Mouse (Mus musculus): Measurements from ENCODE around the gene Zswim4. TPM values are rescaled to one million over a fixed set of nuclear protein-coding genes. Genes with fewer than 3 reads are reported as not detected.

Zswim4 gene
- total and polyA plus RNA-seq, 2 experiments from 2014 or later = 15.5 to 47.7 TPM

- Histone ChIP-seq H3K36me3 (ENCODE audit: insufficient read depth) (peaks cover 23% of the 10 kb centered on the region), H3K4me3 (ENCODE audit: low read depth, low read length) (no peak overlapping the region), H3K4me1 (ENCODE audit: insufficient read depth) (no peaks in the 10 kb centered on the region), H3K27me3 (ENCODE audit: insufficient read depth, low read length) (no peaks in the 10 kb centered on the region), H3K27ac (ENCODE audit: low read depth, low read length) (no peak overlapping the region), H3K9ac (no peak overlapping the region), H3K4me2 (ENCODE audit: low read depth) (no peak overlapping the region), H3K9me3 (ENCODE audit: low read length) (no peaks in the 10 kb centered on the region)
- no peak for DNase-seq
- TF ChIP-seq CTCF (IDR thresholded peaks at IDR 0.05; ENCODE audit: low read depth) = no peak
- 91% methylated on average over 2 of the region's 2 CpGs for WGBS
- no peak for ATAC-seq
Observed at GRCm38 (mm10) chr8:84167696-84168095, 69.2 kb downstream of the Zswim4 start.

MicroRNA genes within 50 kb of the gene (microRNA counts, 519-probe panel; counts per million panel counts)
- microRNA mmu-miR-181c (4,776 counts per million, percentile 64 among the panel's probes with 10 or more counts), microRNA mmu-miR-23a (4,749 counts per million, percentile 64 among the panel's probes with 10 or more counts), microRNA mmu-miR-27a (5,069 counts per million, percentile 67 among the panel's probes with 10 or more counts)

Small RNAs within 50 kb of the gene (microRNA-seq; reads per million reads assigned to microRNA genes)
- gene Mir181c = 13,233 to 13,381 reads per million in 2 experiments
- gene Mir181d = 4,185 to 4,456 reads per million in 2 experiments
- gene Mir23a = 6,016 to 6,148 reads per million in 2 experiments
- gene Mir24-2 = 0 reads per million in 2 experiments
- gene Mir27a = 96.6 to 147 reads per million in 2 experiments
- gene Mir3074-2 = 0 reads per million in 2 experiments

Other genes starting within 250 kb of the Zswim4 start
- gene Samd1, start 239.4 kb downstream of the Zswim4 start, total RNA-seq (2014; rRNA removed) = 116 and 117 TPM in 2 replicates
- gene Samd1, start 239.4 kb downstream of the Zswim4 start, polyA plus RNA-seq (2015; fragmentation: Nextera tagmentation; extraction: Ambion mirVana) = 6.7 and 6.9 TPM in 2 replicates
- 0.15 and 0.81 TPM in 2 replicates for gene 1700067K01Rik, start 235.6 kb downstream of the Zswim4 start, total RNA-seq (2014; rRNA removed)
- gene 1700067K01Rik, start 235.6 kb downstream of the Zswim4 start, polyA plus RNA-seq (2015; fragmentation: Nextera tagmentation; extraction: Ambion mirVana) = 0.36 and 0.86 TPM in 2 replicates
- not detected in 2 replicates for gene 2210011C24Rik, start 224.9 kb downstream of the Zswim4 start, total RNA-seq (2014; rRNA removed)
- gene 2210011C24Rik, start 224.9 kb downstream of the Zswim4 start, polyA plus RNA-seq (2015; fragmentation: Nextera tagmentation; extraction: Ambion mirVana) = 0.38 and 1.2 TPM in 2 replicates
- gene Palm3, start 215.6 kb downstream of the Zswim4 start, total RNA-seq (2014; rRNA removed) = 2.7 and 5.4 TPM in 2 replicates
- 2.8 and 4.3 TPM in 2 replicates for gene Palm3, start 215.6 kb downstream of the Zswim4 start, polyA plus RNA-seq (2015; fragmentation: Nextera tagmentation; extraction: Ambion mirVana)
- gene Il27ra, start 194.5 kb downstream of the Zswim4 start, total RNA-seq (2014; rRNA removed) = 0.31 and 0.86 TPM in 2 replicates
- 0.29 and 0.45 TPM in 2 replicates for gene Il27ra, start 194.5 kb downstream of the Zswim4 start, polyA plus RNA-seq (2015; fragmentation: Nextera tagmentation; extraction: Ambion mirVana)
- gene Rln3, start 192.1 kb downstream of the Zswim4 start, total RNA-seq (2014; rRNA removed) = 0.33 TPM in 1 of 2 replicates, not detected in the other
- gene Rln3, start 192.1 kb downstream of the Zswim4 start, polyA plus RNA-seq (2015; fragmentation: Nextera tagmentation; extraction: Ambion mirVana) = not detected in 2 replicates
- 3.3 and 4.7 TPM in 2 replicates for gene Gm10643, start 171.9 kb downstream of the Zswim4 start, total RNA-seq (2014; rRNA removed)
- gene Gm10643, start 171.9 kb downstream of the Zswim4 start, polyA plus RNA-seq (2015; fragmentation: Nextera tagmentation; extraction: Ambion mirVana) = 1.3 and 1.6 TPM in 2 replicates
- 22.2 and 31.2 TPM in 2 replicates for gene Rfx1, start 170.2 kb downstream of the Zswim4 start, total RNA-seq (2014; rRNA removed)
- 4.4 and 6.2 TPM in 2 replicates for gene Rfx1, start 170.2 kb downstream of the Zswim4 start, polyA plus RNA-seq (2015; fragmentation: Nextera tagmentation; extraction: Ambion mirVana)
- gene Dcaf15, start 132.3 kb downstream of the Zswim4 start, total RNA-seq (2014; rRNA removed) = 49.5 and 63.2 TPM in 2 replicates
- gene Dcaf15, start 132.3 kb downstream of the Zswim4 start, polyA plus RNA-seq (2015; fragmentation: Nextera tagmentation; extraction: Ambion mirVana) = 16.3 and 17.2 TPM in 2 replicates
- gene Podnl1, start 111.1 kb downstream of the Zswim4 start, total RNA-seq (2014; rRNA removed) = 0.08 and 0.24 TPM in 2 replicates
- 0.09 and 0.23 TPM in 2 replicates for gene Podnl1, start 111.1 kb downstream of the Zswim4 start, polyA plus RNA-seq (2015; fragmentation: Nextera tagmentation; extraction: Ambion mirVana)
- gene Cc2d1a, start 89.1 kb downstream of the Zswim4 start, total RNA-seq (2014; rRNA removed) = 64.2 and 70.1 TPM in 2 replicates
- 36.3 and 48.4 TPM in 2 replicates for gene Cc2d1a, start 89.1 kb downstream of the Zswim4 start, polyA plus RNA-seq (2015; fragmentation: Nextera tagmentation; extraction: Ambion mirVana)
- gene 4930432K21Rik, start 89.0 kb downstream of the Zswim4 start, total RNA-seq (2014; rRNA removed) = 3.5 and 6.0 TPM in 2 replicates
- gene 4930432K21Rik, start 89.0 kb downstream of the Zswim4 start, polyA plus RNA-seq (2015; fragmentation: Nextera tagmentation; extraction: Ambion mirVana) = 2.4 and 3.3 TPM in 2 replicates
- 1.7 and 3.2 TPM in 2 replicates for gene Nanos3, start 51.8 kb downstream of the Zswim4 start, total RNA-seq (2014; rRNA removed)
- 10.0 and 13.3 TPM in 2 replicates for gene Nanos3, start 51.8 kb downstream of the Zswim4 start, polyA plus RNA-seq (2015; fragmentation: Nextera tagmentation; extraction: Ambion mirVana)
- gene D8Ertd738e, start 12.7 kb upstream of the Zswim4 start, total RNA-seq (2014; rRNA removed) = 130 and 146 TPM in 2 replicates
- 255 and 310 TPM in 2 replicates for gene D8Ertd738e, start 12.7 kb upstream of the Zswim4 start, polyA plus RNA-seq (2015; fragmentation: Nextera tagmentation; extraction: Ambion mirVana)
- gene Mri1, start 20.3 kb upstream of the Zswim4 start, total RNA-seq (2014; rRNA removed) = 36.2 and 36.4 TPM in 2 replicates
- 32.0 and 39.8 TPM in 2 replicates for gene Mri1, start 20.3 kb upstream of the Zswim4 start, polyA plus RNA-seq (2015; fragmentation: Nextera tagmentation; extraction: Ambion mirVana)
- gene Ccdc130, start 33.3 kb upstream of the Zswim4 start, total RNA-seq (2014; rRNA removed) = 23.3 and 23.4 TPM in 2 replicates
- 22.2 and 22.4 TPM in 2 replicates for gene Ccdc130, start 33.3 kb upstream of the Zswim4 start, polyA plus RNA-seq (2015; fragmentation: Nextera tagmentation; extraction: Ambion mirVana)
- 29.2 and 31.1 TPM in 2 replicates for gene Cacna1a, start 151.4 kb upstream of the Zswim4 start, total RNA-seq (2014; rRNA removed)
- gene Cacna1a, start 151.4 kb upstream of the Zswim4 start, polyA plus RNA-seq (2015; fragmentation: Nextera tagmentation; extraction: Ambion mirVana) = 5.3 and 8.6 TPM in 2 replicates

All from forebrain, postnatal 0 days (tissue).